Mouse (Mus musculus) ES-E14 (cell line): ENCODE measurements around the gene Tmem8. TPM values are rescaled to one million over a fixed set of nuclear protein-coding genes. Genes with fewer than 3 reads are reported as not detected.
"Not testable (repeated sequence)": the region's sequence is repeated elsewhere in the genome, so short reads cannot be mapped to it uniquely, and the experiment has no call there.

ENCODE experiments used
- DNase-seq: peaks from one replicate; pipeline ENCODE4 v3.0.0-alpha.2; 2013; ENCODE audit warnings: low read depth, low spot score
- H3K27ac ChIP-seq: 2 replicates; pipeline ENCODE4 v1.5.1; 2012; ENCODE audit warnings: low read depth, mild to moderate bottlenecking, low read length, moderate library complexity, mixed read lengths; ENCODE audit not compliant: poor library complexity, insufficient read depth, severe bottlenecking
- H3K36me3 ChIP-seq: 2 replicates; pipeline ENCODE4 v1.6.1; 2012; ENCODE audit warnings: mild to moderate bottlenecking, low read length, moderate library complexity, mixed read lengths; ENCODE audit not compliant: control insufficient read depth, poor library complexity, insufficient read depth, severe bottlenecking
- H3K4me1 ChIP-seq, 2 experiments: fragments of 150-350 bp in 1 of 2; sonication (generic) in 1 of 2; 2 replicates each; pipeline ENCODE4 v1.6.1; 2012; ENCODE audit warnings: low read length in 2 of 2, mild to moderate bottlenecking in 1 of 2, mixed read lengths in 1 of 2; ENCODE audit not compliant: control insufficient read depth in 2 of 2, insufficient read depth in 2 of 2, poor library complexity in 1 of 2
- H3K4me3 ChIP-seq, 2 experiments: fragments of 150-350 bp in 1 of 2; sonication (generic) in 1 of 2; 2 replicates each; pipeline ENCODE4 v1.5.1; 2012; ENCODE audit warnings: low read length in 2 of 2, low read depth in 1 of 2, mild to moderate bottlenecking in 1 of 2, mixed read lengths in 1 of 2; ENCODE audit not compliant: insufficient read depth in 1 of 2, poor library complexity in 1 of 2, severe bottlenecking in 1 of 2
- H3K9ac ChIP-seq: 2 replicates; pipeline ENCODE4 v1.6.1; 2012; ENCODE audit warnings: low read depth, mild to moderate bottlenecking, low read length, mixed read lengths; ENCODE audit not compliant: poor library complexity, insufficient read depth, severe bottlenecking
- H3K9me3 ChIP-seq: fragments of 150-350 bp; sonication (generic); 2 replicates; pipeline ENCODE4 v1.6.1; 2012; ENCODE audit warnings: low read depth, mild to moderate bottlenecking, low read length; ENCODE audit not compliant: control insufficient read depth, insufficient read depth
- CHD2 ChIP-seq: IDR thresholded peaks from 2 replicates; pipeline ENCODE4 v1.6.1; 2014; ENCODE audit warnings: mild to moderate bottlenecking, low read depth, low read length, inconsistent platforms
- HCFC1 ChIP-seq: IDR thresholded peaks from 2 replicates; pipeline ENCODE4 v1.6.1; 2012; ENCODE audit warnings: low read length, inconsistent platforms, borderline replicate concordance; ENCODE audit not compliant: insufficient read depth
- MAFK ChIP-seq: IDR thresholded peaks from 2 replicates; pipeline ENCODE4 v1.6.1; 2014; ENCODE audit warnings: mild to moderate bottlenecking, low read depth, low read length, inconsistent platforms; ENCODE audit not compliant: insufficient read depth
- ZC3H11A ChIP-seq: IDR thresholded peaks from 2 replicates; pipeline ENCODE4 v1.6.1; 2012; ENCODE audit warnings: low read depth, mild to moderate bottlenecking, inconsistent platforms, low read length, borderline replicate concordance
- ZNF384 ChIP-seq: IDR thresholded peaks from 2 replicates; pipeline ENCODE4 v1.6.1; 2012; ENCODE audit warnings: low read depth, low read length, inconsistent platforms
- in situ Hi-C, 2 experiments: fragments of 600-800 bp; cut with MboI; formaldehyde crosslinking; loops; one replicate each; pipeline ENCODE4 v1.15.1; 2025; ENCODE audit warnings: low sequenced_read_pairs in 2 of 2, inconsistent platforms in 1 of 2; ENCODE audit not compliant: unreplicated experiment in 2 of 2
- total RNA-seq: library from RNA; depleted of rRNA; stranded (reverse); fragments of 300-350 nt; gene quantifications from 2 replicates; pipeline ENCODE4 v1.2.3, GENCODE M21; 2012

Tmem8 gene
- total RNA-seq, 1 experiment, result 22.3 TPM

GRCm38 (mm10) chr17:26095121-26095740 lies 17.9 kb upstream of the Tmem8 start, which contains the start of gene Nme4:
Nme4 (minus strand) TSS chr17:26095602.
- Histone ChIP-seq H3K9ac (peak within 1 kb of the TSS; percentile 89), H3K36me3 (peaks cover 25% of the 10 kb centered on the region), H3K4me3 (peak within 1 kb of the TSS; percentile 76 to 86), H3K27ac (peak within 1 kb of the TSS; percentile 37), H3K9me3 (no peaks in the 10 kb centered on the region), H3K4me1 (peaks cover 0 to 5% of the 10 kb centered on the region in 2 experiments; a peak in 1 of 4 replicates)
- in situ Hi-C loops, result no loop called here
- DNase-seq, result no peak
- TF ChIP-seq MAFK (no peak), HCFC1 (peak; percentile 57; the same call in 1 of the 2 replicates)

GRCm38 (mm10) chr17:26098461-26098860 lies 14.6 kb upstream of the Tmem8 start:
- H3K4me3 ChIP-seq, result no peak overlapping the region
- TF ChIP-seq CHD2, result no peak
- TF ChIP-seq ZC3H11A, result no peak
- no peak for TF ChIP-seq MAFK
- TF ChIP-seq HCFC1, result no peak
- TF ChIP-seq ZNF384, result no peak
- peaks cover 5% of the 10 kb centered on the region for H3K36me3 ChIP-seq
- H3K9me3 ChIP-seq, result no peaks in the 10 kb centered on the region
- no peak for DNase-seq
- H3K27ac ChIP-seq, result no peak overlapping the region
- H3K4me1 ChIP-seq, result peaks cover 0 to 4% of the 10 kb centered on the region in 2 experiments; a peak in 1 of 4 replicates
- in situ Hi-C loops, result no loop called here
- H3K9ac ChIP-seq, result no peak overlapping the region

- H3K9me3 ChIP-seq, H3K36me3 ChIP-seq, DNase-seq, H3K4me1 ChIP-seq, H3K27ac ChIP-seq, H3K9ac ChIP-seq, in situ Hi-C loops, H3K4me3 ChIP-seq: not testable (repeated sequence)
Measured at GRCm38 (mm10) chr17:26099316-26099715, 13.8 kb upstream of the Tmem8 start.

- TF ChIP-seq HCFC1 (no peak), CHD2 (no peak), ZC3H11A (no peak), MAFK (no peak), ZNF384 (no peak)
- no peak overlapping the region for H3K27ac ChIP-seq
- H3K36me3 ChIP-seq, result no peaks in the 10 kb centered on the region
- DNase-seq, result no peak
- H3K9ac ChIP-seq, result no peak overlapping the region
- H3K4me3 ChIP-seq, result no peak overlapping the region
- H3K4me1 ChIP-seq, result no peaks in the 10 kb centered on the region; a peak in 1 of 4 replicates
- no peaks in the 10 kb centered on the region for H3K9me3 ChIP-seq
- in situ Hi-C loops, result no loop called here
Measured at GRCm38 (mm10) chr17:26100166-26100565, 12.9 kb upstream of the Tmem8 start.

- DNase-seq, result no peak
- in situ Hi-C loops, result no loop called here
- no peak overlapping the region for H3K4me3 ChIP-seq
- H3K9ac ChIP-seq, result no peak overlapping the region; the same call in 1 of the 2 replicates
- no peak overlapping the region; the same call in 1 of the 2 replicates for H3K27ac ChIP-seq
- H3K9me3 ChIP-seq, result no peaks in the 10 kb centered on the region
- TF ChIP-seq ZNF384 (no peak), MAFK (peak; percentile 72; the same call in 1 of the 2 replicates), CHD2 (no peak)
- no peaks in the 10 kb centered on the region for H3K36me3 ChIP-seq
- H3K4me1 ChIP-seq, result peaks cover 0 to 2% of the 10 kb centered on the region in 2 experiments; a peak in 1 of 4 replicates
Measured at GRCm38 (mm10) chr17:26101478-26101877, 11.6 kb upstream of the Tmem8 start.
